Mouse (Mus musculus): ENCODE results near the gene Bhmt.

GRCm38 (mm10) chr13:93683336-93683735, 45.6 kb upstream of the Bhmt start:
- no peak for TF ChIP-seq POLR2A (IDR thresholded peaks at IDR 0.05; ENCODE audit: low read depth, low read length)
- TF ChIP-seq CTCF (IDR thresholded peaks at IDR 0.05; ENCODE audit: extremely low read depth, insufficient read length, insufficient replicate concordance, low read depth, low read length) = no peak

Measured in small intestine, adult 2 months (tissue).